Mouse (Mus musculus) neural tube, embryonic 13.5 days (tissue): ENCODE data around the gene Bcan. TPM values are rescaled to one million over a fixed set of nuclear protein-coding genes. Genes with fewer than 3 reads are reported as not detected.

Experiments used
- ATAC-seq: fragments of 200-750 bp; cut with Nextera tagmentation; 2 replicates; pipeline ENCODE4 v1.8.0; 2017; ENCODE audit warnings: low read depth, mild to moderate bottlenecking, moderate TSS enrichment, moderate library complexity
- H3K27ac ChIP-seq: fragments of 300-500 bp; sonication (generic); replicated peaks from 2 replicates; pipeline ENCODE4 v1.5.1; 2015; ENCODE audit warnings: moderate library complexity, mild to moderate bottlenecking, inconsistent platforms
- H3K27me3 ChIP-seq: fragments of 300-500 bp; sonication (generic); 2 replicates; pipeline ENCODE4 v1.6.1; 2015; ENCODE audit warnings: mild to moderate bottlenecking, inconsistent platforms
- H3K36me3 ChIP-seq: fragments of 300-500 bp; sonication (generic); 2 replicates; pipeline ENCODE4 v1.6.1; 2015; ENCODE audit warnings: mild to moderate bottlenecking, inconsistent platforms
- H3K4me1 ChIP-seq: fragments of 300-500 bp; sonication (generic); replicated peaks from 2 replicates; pipeline ENCODE4 v1.6.1; 2015; ENCODE audit warnings: inconsistent platforms
- H3K4me2 ChIP-seq: fragments of 300-500 bp; sonication (generic); 2 replicates; pipeline ENCODE4 v1.6.1; 2015; ENCODE audit warnings: inconsistent platforms, mild to moderate bottlenecking, moderate library complexity
- H3K4me3 ChIP-seq: fragments of 300-500 bp; sonication (generic); 2 replicates; pipeline ENCODE4 v1.5.1; 2015; ENCODE audit warnings: mild to moderate bottlenecking, inconsistent platforms
- H3K9ac ChIP-seq: fragments of 300-500 bp; sonication (generic); 2 replicates; pipeline ENCODE4 v1.6.1; 2015; ENCODE audit warnings: moderate library complexity, mild to moderate bottlenecking, inconsistent platforms
- H3K9me3 ChIP-seq: fragments of 300-500 bp; sonication (generic); 2 replicates; pipeline ENCODE4 v1.6.1; 2016; ENCODE audit warnings: inconsistent platforms
- WGBS: fragments of 180-500 bp; shearing (Covaris S2); methylation state at CpG from one replicate; pipeline ENCODE4 v1.1.7; 2015; 5-methylcytosine and 5-hydroxymethylcytosine counted together
- polyA plus RNA-seq: library from polyadenylated mRNA; unstranded; fragments of >200 nt; fragmentation: Nextera tagmentation; extraction: Ambion mirVana; gene quantifications from 2 replicates; pipeline ENCODE4 v1.2.1, GENCODE M21; 2015

Bcan gene
- polyA plus RNA-seq, 1 experiment from 2014 or later: 41.3 TPM

- no peak overlapping the region for H3K4me3 ChIP-seq
- no peaks in the 10 kb centered on the region for H3K9me3 ChIP-seq
- H3K36me3 ChIP-seq: no peaks in the 10 kb centered on the region
- WGBS: 11% methylated on average over 5 of the region's 6 CpGs
- peaks cover 17% of the 10 kb centered on the region for H3K4me1 ChIP-seq
- H3K4me2 ChIP-seq: no peak overlapping the region
- H3K27me3 ChIP-seq: peaks cover 95% of the 10 kb centered on the region
- no peak for ATAC-seq
- no peak overlapping the region for H3K9ac ChIP-seq
- no peak overlapping the region for H3K27ac ChIP-seq
Measured at GRCm38 (mm10) chr3:87993436-87993835, 6.6 kb downstream of the Bcan start.

GRCm38 (mm10) chr3:87989935-87990334, 10.1 kb downstream of the Bcan start:
- peaks cover 63% of the 10 kb centered on the region for H3K27me3 ChIP-seq
- H3K4me2 ChIP-seq: no peak overlapping the region
- ATAC-seq: no peak
- H3K4me3 ChIP-seq: no peak overlapping the region
- no peaks in the 10 kb centered on the region for H3K9me3 ChIP-seq
- no peak overlapping the region for H3K9ac ChIP-seq
- H3K36me3 ChIP-seq: no peaks in the 10 kb centered on the region
- peaks cover 35% of the 10 kb centered on the region for H3K4me1 ChIP-seq
- 44% methylated on average over 10 of the region's 10 CpGs for WGBS
- H3K27ac ChIP-seq: no peak overlapping the region

GRCm38 (mm10) chr3:87988068-87988467, 12.0 kb downstream of the Bcan start:
- Histone ChIP-seq H3K27me3 (peaks cover 44% of the 10 kb centered on the region), H3K9me3 (no peaks in the 10 kb centered on the region), H3K4me1 (peaks cover 54% of the 10 kb centered on the region), H3K9ac (peak overlapping the region; percentile 66), H3K27ac (peak overlapping the region; percentile 65), H3K4me3 (peak overlapping the region; percentile 34), H3K4me2 (peak overlapping the region; percentile 74), H3K36me3 (no peaks in the 10 kb centered on the region)
- WGBS: 9% methylated on average over 15 of the region's 15 CpGs
- peak; percentile 7; the same call in 1 of the 2 replicates for ATAC-seq

GRCm38 (mm10) chr3:87987633-87988032, 12.4 kb downstream of the Bcan start:
- Histone ChIP-seq H3K27ac (peak overlapping the region; percentile 65), H3K4me1 (peaks cover 58% of the 10 kb centered on the region), H3K4me2 (peak overlapping the region; percentile 74), H3K9ac (peak overlapping the region; percentile 66), H3K27me3 (peaks cover 40% of the 10 kb centered on the region), H3K36me3 (no peaks in the 10 kb centered on the region), H3K9me3 (no peaks in the 10 kb centered on the region), H3K4me3 (peak overlapping the region; percentile 34)
- WGBS: 1% methylated on average over 15 of the region's 15 CpGs
- peak; percentile 81 for ATAC-seq

- Histone ChIP-seq H3K9ac (peak overlapping the region; percentile 66), H3K27me3 (peaks cover 33% of the 10 kb centered on the region), H3K36me3 (no peaks in the 10 kb centered on the region), H3K4me2 (peak overlapping the region; percentile 74), H3K4me1 (peaks cover 66% of the 10 kb centered on the region), H3K27ac (peak overlapping the region; percentile 77), H3K9me3 (no peaks in the 10 kb centered on the region), H3K4me3 (peak overlapping the region; percentile 34)
- peak; percentile 80 for ATAC-seq
- WGBS: under 1% methylated on average over 17 of the region's 17 CpGs
Measured at GRCm38 (mm10) chr3:87986868-87987267, 13.2 kb downstream of the Bcan start.

GRCm38 (mm10) chr3:87985505-87986320, 14.3 kb downstream of the Bcan start:
- H3K27me3 ChIP-seq: peaks cover 25% of the 10 kb centered on the region
- H3K36me3 ChIP-seq: no peaks in the 10 kb centered on the region
- H3K4me1 ChIP-seq: peaks cover 77% of the 10 kb centered on the region
- no peaks in the 10 kb centered on the region for H3K9me3 ChIP-seq
- 24% methylated on average over 12 of the region's 12 CpGs for WGBS
- H3K27ac ChIP-seq: peak overlapping the region; percentile 77
- H3K4me2 ChIP-seq: peak overlapping the region; percentile 16; the same call in 1 of the 2 replicates
- no peak overlapping the region for H3K4me3 ChIP-seq
- peak overlapping the region; percentile 6; the same call in 1 of the 2 replicates for H3K9ac ChIP-seq
- ATAC-seq: no peak

- ATAC-seq: no peak
- Histone ChIP-seq H3K27me3 (peaks cover 9% of the 10 kb centered on the region), H3K27ac (peak overlapping the region; percentile 81; the same call in 1 of the 2 replicates), H3K4me2 (no peak overlapping the region), H3K36me3 (no peaks in the 10 kb centered on the region), H3K9ac (peak overlapping the region; percentile 45; the same call in 1 of the 2 replicates), H3K9me3 (no peaks in the 10 kb centered on the region), H3K4me3 (no peak overlapping the region), H3K4me1 (peaks cover 90% of the 10 kb centered on the region)
- WGBS: 23% methylated on average over 3 of the region's 3 CpGs
Measured at GRCm38 (mm10) chr3:87984094-87984493, 15.9 kb downstream of the Bcan start.

GRCm38 (mm10) chr3:87983627-87984026, 16.4 kb downstream of the Bcan start:
- 54% methylated on average over 6 of the region's 6 CpGs for whole genome bisulfite sequencing
- ATAC-seq: no peak
- H3K27ac ChIP-seq: peak overlapping the region; percentile 81
- peak overlapping the region; percentile 45; the same call in 1 of the 2 replicates for H3K9ac ChIP-seq
- H3K36me3 ChIP-seq: no peaks in the 10 kb centered on the region
- H3K27me3 ChIP-seq: peaks cover 4% of the 10 kb centered on the region
- no peaks in the 10 kb centered on the region for H3K9me3 ChIP-seq
- H3K4me3 ChIP-seq: no peak overlapping the region
- peak overlapping the region; percentile 39 for H3K4me2 ChIP-seq
- H3K4me1 ChIP-seq: peaks cover 90% of the 10 kb centered on the region

GRCm38 (mm10) chr3:87982836-87983601, 17.0 kb downstream of the Bcan start:
- peak overlapping the region; percentile 81 for H3K27ac ChIP-seq

GRCm38 (mm10) chr3:87981894-87982835, 17.9 kb downstream of the Bcan start:
- ATAC-seq: no peak
- WGBS: 40% methylated on average over 12 of the region's 12 CpGs
- Histone ChIP-seq H3K27me3 (no peaks in the 10 kb centered on the region), H3K4me2 (0 out of 2 replicates have a peak overlapping the region, but pooled peaks have one; percentile 39), H3K36me3 (peaks cover 6% of the 10 kb centered on the region), H3K9ac (peak overlapping the region; percentile 54), H3K4me3 (no peak overlapping the region), H3K27ac (peak overlapping the region; percentile 81), H3K4me1 (peaks cover 79% of the 10 kb centered on the region), H3K9me3 (no peaks in the 10 kb centered on the region)

More at GRCm38 (mm10) chr3:87982836-87983601, 17.0 kb downstream of the Bcan start:
- no peaks in the 10 kb centered on the region for H3K27me3 ChIP-seq
- H3K9me3 ChIP-seq: no peaks in the 10 kb centered on the region
- peak overlapping the region; percentile 39 for H3K4me2 ChIP-seq
- peaks cover 86% of the 10 kb centered on the region for H3K4me1 ChIP-seq
- H3K9ac ChIP-seq: peak overlapping the region; percentile 54
- WGBS: 4% methylated on average over 13 of the region's 13 CpGs
- 0 out of 2 replicates have a peak, but pooled peaks have one; percentile 4 for ATAC-seq
- no peaks in the 10 kb centered on the region for H3K36me3 ChIP-seq
- no peak overlapping the region for H3K4me3 ChIP-seq

GRCm38 (mm10) chr3:87981214-87981760, 18.7 kb downstream of the Bcan start:
- Histone ChIP-seq H3K4me1 (peaks cover 71% of the 10 kb centered on the region), H3K4me3 (no peak overlapping the region), H3K9me3 (no peaks in the 10 kb centered on the region), H3K9ac (no peak overlapping the region), H3K27ac (peak overlapping the region; percentile 81; the same call in 1 of the 2 replicates), H3K36me3 (peaks cover 15% of the 10 kb centered on the region), H3K4me2 (no peak overlapping the region), H3K27me3 (no peaks in the 10 kb centered on the region)
- 86% methylated on average over 6 of the region's 6 CpGs for WGBS
- no peak for ATAC-seq
